Mouse (Mus musculus) midbrain, embryonic 16.5 days (tissue): Measurements from ENCODE around the gene Carmil2. TPM values are rescaled to one million over a fixed set of nuclear protein-coding genes. Genes with fewer than 3 reads are reported as not detected.

ENCODE experiments used
- ATAC-seq: fragments of 200-750 bp; cut with Nextera tagmentation; 2 replicates; pipeline ENCODE4 v1.8.0; 2017; ENCODE audit warnings: moderate TSS enrichment
- H3K27ac ChIP-seq: fragments of 300-500 bp; sonication (generic); 2 replicates; pipeline ENCODE4 v1.5.1; 2014; ENCODE audit warnings: mild to moderate bottlenecking, low read length, mixed read lengths
- H3K27me3 ChIP-seq: fragments of 300-500 bp; sonication (generic); 2 replicates; pipeline ENCODE4 v1.6.1; 2014; ENCODE audit warnings: low read depth, low read length, mixed read lengths; ENCODE audit not compliant: control insufficient read depth, insufficient read depth
- H3K36me3 ChIP-seq: fragments of 300-500 bp; sonication (generic); 2 replicates; pipeline ENCODE4 v1.6.1; 2014; ENCODE audit warnings: mild to moderate bottlenecking, low read length, moderate library complexity, mixed read lengths; ENCODE audit not compliant: control insufficient read depth, insufficient read depth
- H3K4me1 ChIP-seq: fragments of 300-500 bp; sonication (generic); 2 replicates; pipeline ENCODE4 v1.6.1; 2014; ENCODE audit warnings: mild to moderate bottlenecking, low read length, mixed read lengths; ENCODE audit not compliant: control insufficient read depth, insufficient read depth
- H3K4me2 ChIP-seq: fragments of 300-500 bp; sonication (generic); 2 replicates; pipeline ENCODE4 v1.6.1; 2014; ENCODE audit warnings: mild to moderate bottlenecking, low read length, mixed read lengths
- H3K4me3 ChIP-seq: fragments of 300-500 bp; sonication (generic); 2 replicates; pipeline ENCODE4 v1.5.1; 2014; ENCODE audit warnings: low read depth, mild to moderate bottlenecking, low read length, moderate library complexity, mixed read lengths
- H3K9ac ChIP-seq: fragments of 300-500 bp; sonication (generic); 2 replicates; pipeline ENCODE4 v1.6.1; 2014; ENCODE audit warnings: low read depth, low read length, mixed read lengths
- H3K9me3 ChIP-seq: fragments of 300-500 bp; sonication (generic); replicated peaks from 2 replicates; pipeline ENCODE4 v1.6.1; 2014; ENCODE audit warnings: mild to moderate bottlenecking, low read length, mixed read lengths; ENCODE audit not compliant: control insufficient read depth, poor library complexity, severe bottlenecking
- WGBS: fragments of 180-500 bp; shearing (Covaris S2); extraction: QIAGEN DNeasy Blood & Tissue Kit; methylation state at CpG from one replicate; pipeline ENCODE4 v1.1.7; 2014; 5-methylcytosine and 5-hydroxymethylcytosine counted together
- polyA plus RNA-seq: library from polyadenylated mRNA; unstranded; fragments of >200 nt; fragmentation: Nextera tagmentation; extraction: Ambion mirVana; gene quantifications from 2 replicates; pipeline ENCODE4 v1.2.1, GENCODE M21; 2015

Gene Carmil2
- polyA plus RNA-seq, 1 experiment from 2014 or later: 23.0 TPM

DNA sequence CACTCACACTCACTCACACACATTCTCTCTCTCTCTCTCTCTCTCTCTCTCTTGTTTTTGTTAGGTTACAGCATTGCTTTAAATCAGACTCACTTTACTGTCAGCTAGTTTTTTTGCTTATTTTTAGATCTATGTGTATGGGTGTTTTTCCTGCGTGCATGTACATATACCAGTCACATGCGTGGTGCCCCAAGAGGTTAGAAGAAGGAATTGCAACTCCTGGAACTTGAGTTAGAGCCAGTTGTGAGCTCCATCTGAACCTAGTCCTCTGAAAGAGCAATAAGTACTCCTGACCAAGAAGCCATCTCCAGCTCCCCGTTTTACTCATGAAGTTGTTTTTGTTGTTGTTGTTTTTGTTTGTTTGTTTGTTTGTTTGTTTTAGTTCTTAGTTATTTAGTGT, 24.9 kb upstream of the Carmil2 start:
- no peak overlapping the region for H3K4me2 ChIP-seq
- no peaks in the 10 kb centered on the region for H3K4me1 ChIP-seq
- ATAC-seq: no peak
- no peak overlapping the region for H3K4me3 ChIP-seq
- no peaks in the 10 kb centered on the region for H3K9me3 ChIP-seq
- no peak overlapping the region for H3K27ac ChIP-seq
- no peaks in the 10 kb centered on the region for H3K27me3 ChIP-seq
- WGBS: 85% methylated on average over 3 of the region's 3 CpGs
- H3K9ac ChIP-seq: no peak overlapping the region
- 0 out of 2 replicates have a peak, but pooled peaks cover 10% of the 10 kb centered on the region for H3K36me3 ChIP-seq

DNA sequence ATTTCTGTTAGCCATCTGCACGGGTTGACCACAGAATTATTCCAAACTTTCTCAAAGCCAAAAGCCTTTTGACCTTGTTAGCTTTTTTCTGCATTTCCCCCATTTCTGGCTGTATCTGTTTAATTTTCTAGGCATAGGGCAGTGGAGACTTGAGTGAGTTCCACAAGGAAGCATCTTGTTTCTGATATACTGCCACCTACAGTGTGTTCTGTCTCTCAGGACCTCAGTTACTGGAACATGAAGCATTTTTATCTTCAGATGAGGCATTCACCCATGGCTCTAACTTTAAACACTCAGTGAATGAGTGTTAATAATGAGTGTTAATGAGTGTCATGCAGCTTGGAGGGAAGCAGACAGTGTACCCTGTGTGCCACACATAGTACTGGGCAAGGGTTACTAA, 8.2 kb upstream of the Carmil2 start:
- H3K4me3 ChIP-seq: no peak overlapping the region
- no peaks in the 10 kb centered on the region for H3K9me3 ChIP-seq
- no peak overlapping the region for H3K4me2 ChIP-seq
- ATAC-seq: no peak
- H3K27ac ChIP-seq: no peak overlapping the region
- H3K27me3 ChIP-seq: no peaks in the 10 kb centered on the region
- no peaks in the 10 kb centered on the region for H3K4me1 ChIP-seq
- no peak overlapping the region for H3K9ac ChIP-seq
- 89% methylated on average over 1 of the region's 1 CpGs for WGBS
- peaks cover 52% of the 10 kb centered on the region for H3K36me3 ChIP-seq

DNA sequence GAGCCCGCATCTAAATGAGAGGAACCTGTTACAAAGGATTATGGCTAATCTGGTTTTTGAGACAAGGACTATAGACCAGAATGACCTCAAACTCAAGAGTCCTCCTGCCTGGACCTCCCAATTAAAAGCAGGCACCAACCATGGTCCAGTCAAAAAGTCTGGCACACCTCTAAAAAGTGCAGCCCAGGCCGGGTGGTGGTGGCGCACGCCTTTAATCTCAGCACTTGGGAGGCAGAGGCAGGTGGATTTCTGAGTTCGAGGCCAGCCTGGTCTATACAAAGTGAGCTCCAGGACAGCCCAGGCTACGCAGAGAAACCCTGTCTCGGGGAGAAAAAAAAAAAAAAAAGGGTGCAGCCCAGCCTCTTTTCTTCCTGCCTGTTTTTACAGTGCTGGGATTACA, 749 bp upstream of the Carmil2 start:
- 75% methylated on average over 7 of the region's 7 CpGs for WGBS
- H3K4me1 ChIP-seq: 0 out of 2 replicates have a peak, but pooled peaks cover 2% of the 10 kb centered on the region
- peaks cover 29% of the 10 kb centered on the region for H3K36me3 ChIP-seq
- H3K9me3 ChIP-seq: no peaks in the 10 kb centered on the region
- no peaks in the 10 kb centered on the region for H3K27me3 ChIP-seq
- no peak overlapping the region for H3K4me2 ChIP-seq
- H3K9ac ChIP-seq: no peak overlapping the region
- ATAC-seq: no peak
- no peak overlapping the region for H3K4me3 ChIP-seq
- no peak overlapping the region for H3K27ac ChIP-seq

DNA sequence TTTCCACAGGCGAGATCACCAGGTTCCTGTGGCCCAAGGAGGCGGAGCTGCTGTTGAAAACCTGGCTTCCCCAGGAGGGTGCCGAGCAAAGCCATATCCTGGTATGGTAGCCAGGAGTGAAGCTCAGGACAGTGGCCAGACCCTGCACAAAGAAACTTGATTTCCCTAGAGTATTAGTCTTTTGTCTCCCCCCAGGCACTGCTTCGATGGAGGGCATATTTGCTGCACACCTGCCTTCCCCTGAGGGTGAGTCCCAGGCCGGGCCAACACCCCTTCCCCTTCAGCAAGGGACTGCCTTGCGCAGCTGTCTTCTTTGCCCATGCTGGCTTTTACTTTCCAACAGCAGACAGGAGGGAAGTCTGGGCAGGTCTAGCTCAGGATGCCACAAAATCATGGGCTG, 477 bp downstream of the Carmil2 start:
- H3K9ac ChIP-seq: no peak overlapping the region
- ATAC-seq: no peak
- H3K4me1 ChIP-seq: 0 out of 2 replicates have a peak, but pooled peaks cover 2% of the 10 kb centered on the region
- H3K4me3 ChIP-seq: no peak overlapping the region
- H3K9me3 ChIP-seq: no peaks in the 10 kb centered on the region
- H3K27me3 ChIP-seq: no peaks in the 10 kb centered on the region
- H3K27ac ChIP-seq: no peak overlapping the region
- H3K36me3 ChIP-seq: peaks cover 17% of the 10 kb centered on the region
- 67% methylated on average over 6 of the region's 6 CpGs for WGBS
- H3K4me2 ChIP-seq: no peak overlapping the region

DNA sequence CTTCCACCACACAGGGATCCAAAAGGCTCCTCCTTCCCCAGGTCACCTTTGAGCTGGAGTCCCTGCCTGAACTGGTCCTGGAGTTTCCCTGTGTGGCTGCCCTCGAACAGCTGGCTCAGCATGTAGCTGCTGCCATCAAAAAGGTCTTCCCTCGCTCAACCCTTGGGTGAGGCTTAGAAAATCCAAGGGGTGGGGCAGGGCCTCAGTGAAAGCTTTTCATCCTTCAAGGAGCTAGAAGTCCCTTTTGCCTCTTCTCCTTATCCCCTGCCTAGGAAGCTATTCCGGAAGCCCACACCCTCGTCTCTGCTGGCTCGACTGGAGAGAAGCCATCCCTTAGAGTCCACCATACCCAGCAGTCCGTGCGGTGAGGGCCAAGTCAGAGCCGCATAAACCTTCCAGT, 1.4 kb downstream of the Carmil2 start:
- peaks cover 9% of the 10 kb centered on the region for H3K36me3 ChIP-seq
- no peak overlapping the region for H3K9ac ChIP-seq
- no peaks in the 10 kb centered on the region for H3K9me3 ChIP-seq
- H3K4me2 ChIP-seq: no peak overlapping the region
- no peaks in the 10 kb centered on the region for H3K27me3 ChIP-seq
- no peak overlapping the region for H3K27ac ChIP-seq
- H3K4me3 ChIP-seq: no peak overlapping the region
- WGBS: 58% methylated on average over 8 of the region's 8 CpGs
- 0 out of 2 replicates have a peak, but pooled peaks cover 2% of the 10 kb centered on the region for H3K4me1 ChIP-seq
- no peak for ATAC-seq

DNA sequence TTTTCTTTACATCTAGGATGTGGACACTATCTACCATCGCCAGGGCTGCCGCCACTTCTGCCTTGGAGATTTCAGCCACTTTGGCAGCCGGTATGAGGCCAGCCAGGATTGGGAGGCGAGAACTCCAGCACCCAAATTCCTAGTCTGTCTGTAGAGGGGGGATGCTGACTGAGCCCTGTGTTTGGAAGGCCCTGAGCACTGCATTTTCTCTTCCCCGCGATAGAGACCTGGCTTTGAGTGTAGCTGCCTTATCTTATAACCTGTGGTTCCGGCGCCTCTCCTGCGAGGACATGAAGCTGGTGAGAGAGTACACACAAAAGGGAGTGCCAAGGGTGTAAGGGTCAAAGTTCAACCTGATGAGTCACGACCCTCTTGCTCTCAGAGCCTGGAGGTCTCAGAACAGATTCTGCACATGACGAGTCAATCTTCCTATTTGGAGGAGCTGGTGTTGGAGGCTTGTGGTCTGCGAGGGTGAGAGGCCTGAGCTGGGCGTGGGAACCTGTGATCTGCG, 2.2 kb downstream of the Carmil2 start:
- H3K9me3 ChIP-seq: no peaks in the 10 kb centered on the region
- 0 out of 2 replicates have a peak, but pooled peaks cover 2% of the 10 kb centered on the region for H3K4me1 ChIP-seq
- H3K27me3 ChIP-seq: no peaks in the 10 kb centered on the region
- no peak overlapping the region for H3K27ac ChIP-seq
- H3K4me2 ChIP-seq: no peak overlapping the region
- H3K9ac ChIP-seq: no peak overlapping the region
- WGBS: 72% methylated on average over 14 of the region's 14 CpGs
- 0 out of 2 replicates have a peak, but pooled peaks cover 3% of the 10 kb centered on the region for H3K36me3 ChIP-seq
- no peak for ATAC-seq
- no peak overlapping the region for H3K4me3 ChIP-seq

DNA sequence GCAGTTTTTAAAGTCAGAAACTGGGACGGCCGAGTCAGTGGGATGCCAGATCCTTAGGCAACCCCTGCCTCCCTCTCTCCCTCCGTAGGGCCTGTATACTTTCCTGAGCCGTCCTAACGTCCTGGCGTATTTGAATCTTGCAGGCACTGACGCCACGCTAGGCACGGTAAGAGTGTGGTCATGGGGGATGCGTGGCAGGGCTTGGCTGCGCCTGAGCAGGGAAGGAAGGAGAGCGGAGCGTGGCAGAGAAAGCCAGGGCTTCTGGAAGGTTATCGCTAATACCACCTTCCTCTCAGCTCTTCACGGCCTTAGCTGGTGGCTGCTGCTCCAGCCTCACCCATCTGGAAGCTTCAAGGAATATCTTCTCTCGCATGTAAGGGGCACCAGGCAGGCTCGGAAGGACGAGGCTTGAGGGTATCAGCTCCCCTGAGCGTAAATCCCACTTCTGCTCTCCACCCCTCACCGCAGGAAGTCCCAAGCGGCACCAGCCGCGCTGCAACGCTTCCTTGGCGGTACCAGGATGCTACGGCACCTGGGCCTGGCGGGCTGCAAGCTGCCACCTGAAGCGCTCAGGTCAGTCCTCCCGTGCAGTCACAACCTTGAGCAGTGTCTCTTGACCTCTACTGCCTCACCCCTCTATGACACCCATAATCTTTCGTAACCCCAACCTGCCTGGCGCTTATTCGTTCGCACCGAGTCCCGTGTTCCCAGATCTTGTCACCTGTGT, 3.3 kb downstream of the Carmil2 start:
- H3K4me2 ChIP-seq: no peak overlapping the region
- ATAC-seq: no peak
- 59% methylated on average over 35 of the region's 35 CpGs for WGBS
- H3K27ac ChIP-seq: no peak overlapping the region
- H3K9me3 ChIP-seq: no peaks in the 10 kb centered on the region
- H3K4me1 ChIP-seq: 0 out of 2 replicates have a peak, but pooled peaks cover 5% of the 10 kb centered on the region
- H3K27me3 ChIP-seq: no peaks in the 10 kb centered on the region
- H3K4me3 ChIP-seq: no peak overlapping the region
- H3K9ac ChIP-seq: no peak overlapping the region
- no peaks in the 10 kb centered on the region for H3K36me3 ChIP-seq

DNA sequence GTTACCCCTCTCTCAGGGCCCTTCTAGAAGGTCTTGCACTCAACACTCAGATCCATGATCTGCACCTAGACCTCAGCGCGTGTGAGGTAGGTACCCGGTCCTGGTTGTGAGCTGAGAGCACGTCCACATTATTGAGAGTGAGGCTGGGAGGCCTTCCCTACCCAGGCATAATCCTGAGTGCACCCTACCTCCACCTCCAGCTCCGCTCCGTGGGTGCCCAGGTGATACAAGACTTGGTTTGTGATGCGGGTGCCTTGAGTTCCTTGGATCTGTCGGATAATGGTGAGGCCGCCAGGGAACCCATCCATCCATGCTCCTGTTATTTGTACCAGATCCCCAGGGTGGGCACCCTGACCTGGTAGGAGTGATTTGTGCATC, 3.9 kb downstream of the Carmil2 start:
- Histone ChIP-seq H3K4me2 (no peak overlapping the region), H3K27ac (no peak overlapping the region), H3K27me3 (no peaks in the 10 kb centered on the region), H3K4me1 (peaks cover 9% of the 10 kb centered on the region), H3K36me3 (no peaks in the 10 kb centered on the region), H3K4me3 (no peak overlapping the region), H3K9me3 (no peaks in the 10 kb centered on the region), H3K9ac (no peak overlapping the region)
- 89% methylated on average over 9 of the region's 9 CpGs for WGBS
- no peak for ATAC-seq

DNA sequence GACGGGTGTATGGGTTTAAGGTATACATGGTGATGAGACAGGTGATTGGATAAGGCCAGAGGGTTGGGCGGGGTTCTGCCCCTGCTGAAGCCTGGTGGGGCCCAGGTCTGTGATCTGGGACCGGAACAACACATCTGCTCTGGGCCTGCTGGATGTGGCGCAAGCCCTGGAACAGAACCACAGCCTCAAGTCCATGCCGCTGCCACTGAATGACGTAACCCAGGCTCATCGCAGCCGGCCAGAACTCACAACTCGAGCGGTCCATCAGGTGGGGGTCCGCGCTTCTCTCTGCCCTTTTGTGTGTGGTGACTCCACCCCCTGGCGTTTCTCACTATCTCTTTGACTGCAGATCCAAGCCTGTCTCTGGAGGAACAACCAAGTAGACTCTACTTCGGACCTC, 4.9 kb downstream of the Carmil2 start:
- Histone ChIP-seq H3K4me3 (no peak overlapping the region), H3K27me3 (no peaks in the 10 kb centered on the region), H3K27ac (no peak overlapping the region), H3K9me3 (no peaks in the 10 kb centered on the region), H3K36me3 (0 out of 2 replicates have a peak, but pooled peaks cover 3% of the 10 kb centered on the region), H3K4me2 (no peak overlapping the region), H3K9ac (no peak overlapping the region), H3K4me1 (peaks cover 15% of the 10 kb centered on the region)
- 86% methylated on average over 14 of the region's 14 CpGs for WGBS
- ATAC-seq: no peak
